Mouse (Mus musculus) CD4-positive naive resting alpha-beta T cell, adult 57 days (primary cell): ENCODE data around the gene Gm19684. TPM values are rescaled to one million over a fixed set of nuclear protein-coding genes. Genes with fewer than 3 reads are reported as not detected.

Source experiments
- total RNA-seq: library from RNA; stranded (reverse); gene quantifications from one replicate; pipeline ENCODE4 v1.2.4, GENCODE M21; 2023

Gm19684 gene
- 10.8 TPM for total RNA-seq

DNA sequence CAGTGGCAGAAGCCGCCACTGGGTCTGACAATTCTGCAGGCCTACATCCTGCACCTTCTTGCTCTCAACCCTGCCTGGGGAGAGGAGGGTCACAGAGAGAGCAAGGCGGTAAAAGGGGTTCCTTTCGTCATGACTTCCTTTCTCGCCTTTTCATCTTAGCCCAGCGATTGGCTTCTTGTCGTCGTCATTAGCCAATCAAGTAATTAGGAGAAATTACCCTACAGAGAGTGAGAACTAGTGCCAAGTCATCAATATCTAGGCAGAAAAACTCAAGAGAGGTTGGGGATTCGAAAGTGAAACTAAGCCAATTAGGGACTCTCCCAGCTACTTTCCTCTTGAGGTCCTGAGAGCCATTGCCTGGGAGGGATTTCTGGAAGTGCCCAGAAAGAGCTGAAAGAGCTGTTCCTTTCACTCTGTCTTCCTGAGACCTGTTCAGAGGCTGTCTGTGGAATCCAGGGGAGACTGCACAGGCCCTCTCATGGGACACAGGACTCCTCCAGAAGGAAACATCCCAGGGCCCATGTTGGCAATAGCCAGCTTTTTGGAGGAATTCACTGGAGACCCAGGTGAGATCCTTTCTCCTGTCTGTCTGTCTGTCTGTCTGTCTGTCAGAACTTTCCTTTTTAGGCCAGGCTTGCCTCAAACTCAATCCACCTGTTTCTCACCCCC is at the start of gene Gm19684:
Gene Gm19684, plus strand, starts transcription at position 327 of the 669 bp plus-strand sequence.

DNA sequence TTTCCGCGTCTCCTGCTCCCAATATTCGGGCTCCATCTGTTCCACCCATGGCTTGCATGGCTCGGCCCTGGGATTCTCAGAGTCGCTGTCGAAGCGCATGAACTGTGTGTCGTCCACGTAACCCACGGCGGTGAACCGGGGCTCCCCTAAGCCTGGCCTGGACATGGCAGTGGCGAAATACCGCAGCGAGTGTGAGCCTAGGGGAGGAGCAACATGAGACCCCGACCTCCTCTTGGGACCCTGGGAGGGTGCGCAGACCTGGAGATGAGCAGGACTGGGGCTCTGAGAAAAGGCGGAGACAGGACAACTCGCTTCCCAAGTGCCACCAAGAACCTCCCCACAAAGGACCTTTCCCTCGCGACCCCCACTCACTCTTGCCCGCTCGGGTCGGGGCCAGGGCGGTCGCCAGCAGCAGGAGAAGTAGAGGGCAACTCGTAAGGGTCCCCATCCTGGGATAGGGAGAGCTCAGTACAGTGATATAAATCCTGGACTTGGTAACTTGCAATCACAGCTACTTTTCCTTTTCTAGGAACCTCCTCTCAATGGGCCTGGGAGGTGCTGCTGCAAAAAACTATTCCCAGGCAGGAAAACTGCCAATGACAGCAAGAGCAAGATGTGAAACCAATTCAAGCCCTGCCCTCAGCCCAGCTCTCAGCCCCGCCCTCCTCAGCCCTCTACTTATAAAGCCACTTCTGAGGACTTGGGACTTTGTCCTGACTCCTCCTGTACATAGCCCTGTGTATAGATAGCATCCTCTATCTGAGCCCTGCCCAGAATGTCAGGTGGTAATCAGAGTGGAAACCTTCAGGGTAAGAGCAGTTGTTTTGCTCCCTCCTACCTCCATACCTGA is 7.7 kb downstream of the Gm19684 start, which contains the start of gene Gm7030:
Gene Gm7030, minus strand, starts transcription at position 458 of the 850 bp plus-strand sequence.

GRCm38 (mm10) chr17:36168039-36168652 is 46.7 kb downstream of the Gm19684 start, which contains the start of gene Gm8909:
Gene Gm8909, minus strand, starts transcription at chr17:36168537.

Other genes starting within 250 kb of the Gm19684 start
- gene Dhx16, start 241.9 kb upstream of the Gm19684 start, total RNA-seq: 95.2 TPM
- gene 2310061I04Rik, start 224.2 kb upstream of the Gm19684 start, total RNA-seq: 30.0 TPM
- 13.5 TPM for gene Atat1, start 211.6 kb upstream of the Gm19684 start, total RNA-seq
- gene Mrps18b, start 205.3 kb upstream of the Gm19684 start, total RNA-seq: 61.0 TPM
- 184 TPM for gene Ppp1r10, start 205.2 kb upstream of the Gm19684 start, total RNA-seq
- 129 TPM for gene Abcf1, start 151.9 kb upstream of the Gm19684 start, total RNA-seq
- gene Gnl1, start 141.8 kb upstream of the Gm19684 start, total RNA-seq: 61.6 TPM
- gene Prr3, start 141.4 kb upstream of the Gm19684 start, total RNA-seq: 67.0 TPM
- gene H2-T24, start 101.1 kb upstream of the Gm19684 start, total RNA-seq: 25.7 TPM
- gene H2-T23, start 88.8 kb upstream of the Gm19684 start, total RNA-seq: 302 TPM
- 187 TPM for gene H2-T22, start 78.9 kb upstream of the Gm19684 start, total RNA-seq
- gene Gm6034, start 78.7 kb upstream of the Gm19684 start, total RNA-seq: 1.3 TPM
- 87.5 TPM for gene Gm11127, start 63.3 kb upstream of the Gm19684 start, total RNA-seq
- 15.3 TPM for gene Gm7030, start 7.7 kb downstream of the Gm19684 start, total RNA-seq
- gene Gm8909, start 46.9 kb downstream of the Gm19684 start, total RNA-seq: not detected
- gene H2-T3, start 68.6 kb downstream of the Gm19684 start, total RNA-seq: 1.2 TPM
- 86.3 TPM for gene Rpp21, start 136.4 kb downstream of the Gm19684 start, total RNA-seq
- gene Trim39, start 150.6 kb downstream of the Gm19684 start, total RNA-seq: 85.3 TPM
- not detected for gene H2-M10.2, start 164.8 kb downstream of the Gm19684 start, total RNA-seq
- gene H2-M10.1, start 204.5 kb downstream of the Gm19684 start, total RNA-seq: not detected
- gene H2-M10.3, start 246.7 kb downstream of the Gm19684 start, total RNA-seq: not detected